Mouse (Mus musculus): ENCODE results near the gene Casd1. TPM values are rescaled to one million over a fixed set of nuclear protein-coding genes. Genes with fewer than 3 reads are reported as not detected.
"Not testable (repeated sequence)": the region's sequence is repeated elsewhere in the genome, so short reads cannot be mapped to it uniquely, and the experiment has no call there.

The Casd1 gene
- polyA plus RNA-seq, 1 experiment from 2014 or later: 43.3 TPM

DNA sequence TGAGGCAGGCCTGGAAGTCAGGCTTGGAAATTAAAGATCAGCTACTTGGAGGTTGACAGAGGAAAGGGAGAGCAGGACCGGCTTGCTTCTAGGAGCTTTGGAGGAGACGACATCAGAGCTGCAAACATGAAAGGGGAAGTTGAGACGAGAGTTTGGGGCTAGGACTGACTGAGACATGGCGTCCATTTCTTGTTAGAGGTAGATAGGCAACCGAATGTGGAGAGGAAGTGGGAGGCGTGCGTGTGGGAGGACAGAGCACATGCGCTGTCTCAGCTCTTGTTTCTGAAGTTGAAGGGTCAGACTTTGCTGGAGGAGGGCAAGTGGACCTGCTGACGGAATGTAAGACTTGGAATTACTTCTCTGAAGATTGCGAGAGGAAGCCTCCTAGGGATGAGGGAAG is 17.3 kb downstream of the Casd1 start:
- H3K9me3 ChIP-seq (replicated peaks): no peaks in the 10 kb centered on the region
- ATAC-seq (ENCODE audit: low FRiP score): no peak
- H3K4me3 ChIP-seq (replicated peaks): no peak overlapping the region
- no peak overlapping the region for H3K4me2 ChIP-seq
- no peak overlapping the region for H3K27ac ChIP-seq (replicated peaks)
- 92% methylated on average over 10 of the region's 10 CpGs for WGBS
- H3K9ac ChIP-seq (replicated peaks): no peak overlapping the region
- H3K36me3 ChIP-seq: peaks cover 12% of the 10 kb centered on the region
- no peaks in the 10 kb centered on the region for H3K4me1 ChIP-seq
- no peaks in the 10 kb centered on the region for H3K27me3 ChIP-seq (replicated peaks)

DNA sequence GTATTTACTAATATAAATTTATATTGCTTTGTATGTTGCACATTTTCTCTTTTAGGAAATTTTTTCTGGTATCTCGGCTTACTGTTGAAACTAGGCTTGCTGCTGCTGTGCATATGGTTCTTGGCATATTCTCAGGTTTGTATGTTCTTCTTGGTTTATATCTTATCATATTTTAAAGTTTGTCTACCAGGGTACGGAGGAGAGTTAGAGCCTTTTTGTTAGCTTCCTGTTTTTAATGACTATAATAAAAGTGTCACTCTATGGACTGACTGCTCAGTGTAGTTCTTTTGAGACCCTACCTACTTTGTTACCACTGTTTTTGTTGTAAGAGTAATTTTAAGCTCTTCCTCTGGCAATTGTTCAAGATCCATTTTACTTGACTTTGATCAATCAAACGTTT is 30.8 kb downstream of the Casd1 start:
- no peak for ATAC-seq (ENCODE audit: low FRiP score)
- WGBS: 58% methylated on average over 3 of the region's 3 CpGs
- Histone ChIP-seq H3K9me3 (replicated peaks) (no peaks in the 10 kb centered on the region), H3K27ac (replicated peaks) (no peak overlapping the region), H3K4me1 (no peaks in the 10 kb centered on the region), H3K36me3 (no peaks in the 10 kb centered on the region), H3K27me3 (replicated peaks) (no peaks in the 10 kb centered on the region), H3K9ac (replicated peaks) (no peak overlapping the region), H3K4me2 (no peak overlapping the region), H3K4me3 (replicated peaks) (no peak overlapping the region)

DNA sequence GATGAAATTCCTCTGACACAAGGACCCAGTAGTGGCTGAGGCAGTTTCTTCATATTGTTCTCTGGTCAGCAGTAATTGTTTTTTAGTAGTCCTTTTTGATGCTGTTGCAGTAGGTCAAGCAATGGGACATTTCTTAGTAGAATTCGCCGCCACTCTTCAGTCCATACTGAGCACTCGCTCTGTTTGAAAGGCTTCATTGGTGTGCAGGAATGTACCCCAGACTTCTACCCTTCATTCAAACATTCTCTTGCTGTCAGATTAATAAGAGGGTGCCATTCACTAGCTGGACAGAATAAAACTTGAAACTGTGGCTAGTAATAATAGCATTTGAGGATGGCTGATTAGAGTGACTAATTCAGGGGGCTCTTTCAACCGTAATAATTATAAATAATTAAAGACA is 32.5 kb downstream of the Casd1 start:
- 72% methylated on average over 4 of the region's 4 CpGs for WGBS
- no peak overlapping the region for H3K4me3 ChIP-seq (replicated peaks)

DNA sequence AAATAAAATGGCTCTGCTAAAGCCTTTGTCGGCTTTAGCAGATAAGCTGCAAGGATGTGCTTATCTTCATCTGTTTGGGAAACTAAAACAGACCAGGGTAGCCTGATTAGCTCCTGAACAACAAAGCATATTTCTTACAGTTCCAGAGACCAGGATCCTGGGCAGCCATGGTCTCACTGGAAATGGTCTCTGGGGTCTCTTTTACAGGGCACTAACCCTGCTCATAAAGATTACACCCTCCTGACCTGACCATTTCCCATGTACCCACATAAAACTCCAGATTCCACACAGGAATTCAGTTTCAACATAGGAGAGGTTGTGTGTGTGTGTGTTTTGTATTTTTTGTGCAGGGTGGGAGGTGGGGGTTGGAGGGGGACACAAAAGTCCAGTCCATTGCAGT is 34.2 kb downstream of the Casd1 start:
- Histone ChIP-seq H3K4me3 (replicated peaks) (no peak overlapping the region), H3K27ac (replicated peaks) (no peak overlapping the region), H3K4me1 (no peaks in the 10 kb centered on the region), H3K4me2 (no peak overlapping the region), H3K36me3 (0 out of 2 replicates have a peak, but pooled peaks cover 3% of the 10 kb centered on the region), H3K27me3 (replicated peaks) (no peaks in the 10 kb centered on the region), H3K9me3 (replicated peaks) (no peaks in the 10 kb centered on the region), H3K9ac (replicated peaks) (no peak overlapping the region)
- 56% methylated on average over 1 of the region's 1 CpGs for WGBS
- ATAC-seq (ENCODE audit: low FRiP score): no peak

More for the DNA sequence above, 32.5 kb downstream of the Casd1 start:
- H3K27me3 ChIP-seq (replicated peaks): no peaks in the 10 kb centered on the region
- H3K4me1 ChIP-seq: no peaks in the 10 kb centered on the region
- H3K36me3 ChIP-seq: no peaks in the 10 kb centered on the region
- H3K27ac ChIP-seq (replicated peaks): no peak overlapping the region
- no peak overlapping the region for H3K4me2 ChIP-seq
- ATAC-seq (ENCODE audit: low FRiP score): no peak
- no peaks in the 10 kb centered on the region for H3K9me3 ChIP-seq (replicated peaks)
- H3K9ac ChIP-seq (replicated peaks): no peak overlapping the region

DNA sequence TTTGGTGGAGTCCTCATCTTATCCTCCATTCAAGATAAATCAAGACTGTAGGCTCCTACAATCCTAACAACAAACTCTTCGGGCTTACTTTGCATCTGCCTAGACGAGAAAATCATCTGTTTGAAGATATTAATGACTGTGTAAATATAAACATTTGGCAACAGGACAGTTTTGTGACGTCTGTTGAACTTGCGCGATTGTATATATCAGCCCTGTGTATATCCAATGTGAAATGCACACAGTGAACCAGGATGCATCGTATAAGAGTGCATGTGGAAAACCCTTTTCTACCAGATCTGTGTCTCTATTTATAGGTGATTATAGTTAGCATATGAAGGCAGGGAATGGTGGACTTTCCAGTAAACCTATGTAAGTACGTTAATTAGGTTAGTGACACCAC is 41.4 kb downstream of the Casd1 start:
- peaks cover 11% of the 10 kb centered on the region; the same call in 1 of the 2 replicates for H3K36me3 ChIP-seq
- no peaks in the 10 kb centered on the region for H3K27me3 ChIP-seq (replicated peaks)
- 93% methylated on average over 7 of the region's 7 CpGs for WGBS
- ATAC-seq (ENCODE audit: low FRiP score): no peak
- H3K4me2 ChIP-seq: no peak overlapping the region
- H3K4me3 ChIP-seq (replicated peaks): no peak overlapping the region
- no peaks in the 10 kb centered on the region for H3K9me3 ChIP-seq (replicated peaks)
- H3K4me1 ChIP-seq: no peaks in the 10 kb centered on the region
- H3K27ac ChIP-seq (replicated peaks): no peak overlapping the region
- no peak overlapping the region for H3K9ac ChIP-seq (replicated peaks)

DNA sequence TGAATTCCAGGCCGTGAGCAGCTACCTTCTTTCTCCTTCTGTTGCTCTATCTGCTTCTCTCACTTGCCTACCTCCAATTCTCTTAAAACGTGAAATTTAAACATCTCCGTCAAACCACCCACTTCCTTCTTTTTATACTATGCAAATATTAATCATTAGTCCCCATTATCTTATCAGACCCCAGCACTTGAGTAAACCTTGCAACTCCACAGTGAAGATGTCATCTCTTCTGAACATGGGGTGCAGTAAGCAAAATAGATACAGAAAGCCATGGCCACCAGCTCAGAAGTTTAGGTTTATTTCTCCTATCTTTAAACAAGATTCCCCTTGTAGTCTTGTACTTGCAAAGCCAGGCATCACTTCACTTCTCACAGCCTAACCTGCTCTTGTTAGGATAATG is 46.7 kb downstream of the Casd1 start:
- no peak overlapping the region for H3K27ac ChIP-seq (replicated peaks)
- H3K4me3 ChIP-seq (replicated peaks): no peak overlapping the region
- no peak overlapping the region for H3K4me2 ChIP-seq
- H3K9me3 ChIP-seq (replicated peaks): no peaks in the 10 kb centered on the region
- H3K9ac ChIP-seq (replicated peaks): no peak overlapping the region
- 94% methylated on average over 3 of the region's 3 CpGs for WGBS
- ATAC-seq (ENCODE audit: low FRiP score): no peak
- peaks cover under 1% of the 10 kb centered on the region; the same call in 1 of the 2 replicates for H3K36me3 ChIP-seq
- H3K27me3 ChIP-seq (replicated peaks): no peaks in the 10 kb centered on the region
- no peaks in the 10 kb centered on the region for H3K4me1 ChIP-seq

DNA sequence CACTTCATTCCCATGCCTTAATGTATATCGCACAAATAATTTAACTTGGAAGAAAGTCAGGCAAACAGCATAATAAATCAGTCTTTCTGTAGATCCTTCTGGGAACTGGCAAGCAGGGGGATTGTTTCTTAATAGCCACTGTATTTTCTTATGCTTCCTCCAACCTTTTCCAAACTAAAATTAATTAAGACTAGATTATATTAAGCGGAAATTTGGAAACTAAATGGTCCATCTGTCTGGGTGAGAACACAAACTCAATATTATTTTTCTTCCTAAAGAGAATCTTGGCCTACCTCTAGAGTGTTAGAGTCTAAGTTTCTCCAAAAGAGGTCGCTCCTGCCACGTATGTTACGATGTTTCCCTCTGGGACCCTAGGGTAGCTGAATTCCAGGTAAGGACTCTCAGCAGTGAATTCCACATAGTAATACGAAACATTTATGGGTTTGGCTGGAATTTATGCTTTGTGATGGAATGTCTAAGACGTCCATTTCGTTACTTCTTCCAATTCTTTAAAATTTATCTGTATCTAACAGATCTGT is 52.0 kb downstream of the Casd1 start:
- Histone ChIP-seq H3K27me3 (replicated peaks) (no peaks in the 10 kb centered on the region), H3K4me1 (no peaks in the 10 kb centered on the region), H3K4me2 (no peak overlapping the region), H3K9ac (replicated peaks) (no peak overlapping the region), H3K36me3 (no peaks in the 10 kb centered on the region), H3K9me3 (replicated peaks) (no peaks in the 10 kb centered on the region), H3K4me3 (replicated peaks) (no peak overlapping the region), H3K27ac (replicated peaks) (no peak overlapping the region)
- 87% methylated on average over 8 of the region's 8 CpGs for WGBS
- ATAC-seq (ENCODE audit: low FRiP score): no peak

DNA sequence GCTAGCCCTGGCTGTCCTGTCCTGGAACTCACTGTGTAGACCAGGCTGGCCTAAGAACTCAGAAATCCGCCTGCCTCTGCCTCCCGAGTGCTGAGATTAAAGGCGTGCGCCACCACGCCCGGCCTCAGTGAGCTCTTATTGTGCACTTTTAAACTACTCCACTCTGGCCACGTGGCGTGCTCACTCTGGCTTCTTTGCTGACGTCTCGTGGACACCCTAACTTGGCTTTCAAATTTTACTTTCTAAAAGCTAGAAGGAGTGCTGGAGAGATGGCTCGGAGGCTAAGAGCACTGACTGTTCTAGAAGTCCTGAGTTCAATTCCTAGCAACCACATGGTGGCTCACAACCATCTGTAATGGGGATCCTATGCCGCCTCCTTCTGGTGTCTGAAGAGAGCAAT is 53.1 kb downstream of the Casd1 start:
- H3K36me3 ChIP-seq; H3K27me3 ChIP-seq (replicated peaks); H3K27ac ChIP-seq (replicated peaks); H3K4me3 ChIP-seq (replicated peaks); H3K4me2 ChIP-seq; H3K4me1 ChIP-seq; H3K9me3 ChIP-seq (replicated peaks); H3K9ac ChIP-seq (replicated peaks); ATAC-seq (ENCODE audit: low FRiP score): not testable (repeated sequence)
- 96% methylated on average over 12 of the region's 12 CpGs for WGBS

DNA sequence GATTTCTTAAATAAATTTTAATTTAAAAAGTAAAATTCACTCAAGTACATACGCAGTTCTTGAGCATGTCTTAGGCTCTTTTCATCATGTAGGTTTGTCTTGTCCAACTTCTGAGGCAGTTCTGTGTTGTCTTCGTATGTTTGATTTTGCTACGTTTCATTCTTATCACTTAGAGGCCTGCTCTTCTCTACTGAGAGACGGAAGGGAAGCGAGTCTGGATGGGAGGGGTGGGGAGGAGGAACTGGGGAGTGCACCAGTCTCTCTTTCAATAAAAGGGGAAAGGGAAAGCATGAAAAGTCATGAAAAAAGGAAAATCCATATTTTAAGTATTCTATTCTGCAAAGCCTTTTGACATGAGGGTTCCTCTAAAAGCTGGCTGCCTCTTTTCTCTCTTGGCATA is 54.8 kb downstream of the Casd1 start:
- Histone ChIP-seq H3K9ac (replicated peaks) (no peak overlapping the region), H3K27ac (replicated peaks) (no peak overlapping the region), H3K4me3 (replicated peaks) (no peak overlapping the region), H3K4me1 (no peaks in the 10 kb centered on the region), H3K36me3 (no peaks in the 10 kb centered on the region), H3K4me2 (no peak overlapping the region), H3K9me3 (replicated peaks) (no peaks in the 10 kb centered on the region), H3K27me3 (replicated peaks) (no peaks in the 10 kb centered on the region)
- 88% methylated on average over 5 of the region's 5 CpGs for whole genome bisulfite sequencing
- ATAC-seq (ENCODE audit: low FRiP score): no peak

DNA sequence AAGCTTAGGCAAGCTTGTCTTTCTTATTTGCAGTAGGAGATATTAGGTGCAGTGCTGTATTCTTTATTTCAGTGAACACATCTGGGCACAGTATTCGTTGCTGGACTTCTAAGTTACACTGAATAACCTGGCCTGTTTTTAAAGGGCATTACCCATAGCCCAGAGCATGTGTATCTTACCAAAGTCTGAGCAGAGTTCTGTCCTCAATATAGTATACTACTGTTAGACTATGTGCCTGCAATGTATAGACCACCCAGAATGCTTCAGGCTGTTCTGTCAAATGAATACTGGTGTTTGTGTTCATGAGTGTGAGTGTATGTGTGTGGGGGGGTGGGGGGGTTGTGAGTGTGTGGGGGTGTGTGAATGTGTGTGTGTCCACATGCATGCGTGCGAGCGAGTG is 55.3 kb downstream of the Casd1 start:
- no peak overlapping the region for H3K27ac ChIP-seq (replicated peaks)
- no peaks in the 10 kb centered on the region for H3K36me3 ChIP-seq
- H3K4me2 ChIP-seq: no peak overlapping the region
- H3K27me3 ChIP-seq (replicated peaks): no peaks in the 10 kb centered on the region
- ATAC-seq (ENCODE audit: low FRiP score): no peak
- 93% methylated on average over 4 of the region's 4 CpGs for WGBS
- no peaks in the 10 kb centered on the region for H3K9me3 ChIP-seq (replicated peaks)
- no peaks in the 10 kb centered on the region for H3K4me1 ChIP-seq
- H3K4me3 ChIP-seq (replicated peaks): no peak overlapping the region
- no peak overlapping the region for H3K9ac ChIP-seq (replicated peaks)

DNA sequence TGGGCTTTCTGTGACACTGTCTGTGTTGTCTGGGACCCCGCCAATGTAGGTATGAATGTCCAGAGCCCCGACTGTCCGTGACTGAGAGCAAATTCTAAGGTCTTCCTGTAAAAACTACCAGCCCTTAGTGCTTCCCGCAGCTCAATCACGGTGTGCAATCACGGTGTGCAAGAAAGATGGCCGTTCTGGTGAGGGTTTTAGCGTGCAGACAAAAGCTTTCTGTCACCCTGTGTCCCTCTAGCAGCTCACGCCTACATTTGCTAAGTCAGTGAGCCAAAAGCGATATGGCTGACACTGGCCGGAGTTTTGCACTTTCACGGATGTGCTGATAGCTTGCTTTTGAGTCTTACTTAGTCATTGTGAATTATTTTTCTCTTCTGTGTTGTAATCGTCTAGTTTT is 58.2 kb downstream of the Casd1 start:
- 80% methylated on average over 13 of the region's 13 CpGs for WGBS
- no peak overlapping the region for H3K27ac ChIP-seq (replicated peaks)
- H3K36me3 ChIP-seq: no peaks in the 10 kb centered on the region
- no peak for ATAC-seq (ENCODE audit: low FRiP score)
- no peak overlapping the region for H3K9ac ChIP-seq (replicated peaks)
- H3K4me2 ChIP-seq: no peak overlapping the region
- no peaks in the 10 kb centered on the region for H3K9me3 ChIP-seq (replicated peaks)
- H3K27me3 ChIP-seq (replicated peaks): no peaks in the 10 kb centered on the region
- no peak overlapping the region for H3K4me3 ChIP-seq (replicated peaks)
- H3K4me1 ChIP-seq: no peaks in the 10 kb centered on the region

DNA sequence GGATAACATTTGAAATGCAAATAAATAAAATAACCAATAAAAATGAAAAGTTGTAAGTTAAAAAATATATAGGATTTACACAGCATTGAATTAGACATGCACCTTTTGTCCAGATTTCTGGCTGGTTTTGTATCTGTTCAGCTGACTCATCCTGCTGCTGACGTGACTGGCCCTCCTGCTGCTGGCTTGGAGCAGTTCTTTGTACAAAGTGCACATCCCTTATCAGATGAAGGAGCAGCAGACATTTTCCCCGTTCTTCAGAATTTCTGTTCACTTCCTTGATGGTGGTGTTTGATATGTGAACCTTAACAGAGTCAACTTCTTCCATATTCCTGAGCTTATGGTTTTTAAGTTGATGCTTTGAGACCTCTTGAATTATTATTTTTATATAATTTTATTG is 62.9 kb downstream of the Casd1 start:
- Histone ChIP-seq H3K27me3 (replicated peaks) (no peaks in the 10 kb centered on the region), H3K4me2 (no peak overlapping the region), H3K9me3 (replicated peaks) (no peaks in the 10 kb centered on the region), H3K4me1 (no peaks in the 10 kb centered on the region), H3K9ac (replicated peaks) (no peak overlapping the region), H3K36me3 (no peaks in the 10 kb centered on the region), H3K4me3 (replicated peaks) (no peak overlapping the region), H3K27ac (replicated peaks) (no peak overlapping the region)
- 74% methylated on average over 2 of the region's 2 CpGs for WGBS
- no peak for ATAC-seq (ENCODE audit: low FRiP score)

DNA sequence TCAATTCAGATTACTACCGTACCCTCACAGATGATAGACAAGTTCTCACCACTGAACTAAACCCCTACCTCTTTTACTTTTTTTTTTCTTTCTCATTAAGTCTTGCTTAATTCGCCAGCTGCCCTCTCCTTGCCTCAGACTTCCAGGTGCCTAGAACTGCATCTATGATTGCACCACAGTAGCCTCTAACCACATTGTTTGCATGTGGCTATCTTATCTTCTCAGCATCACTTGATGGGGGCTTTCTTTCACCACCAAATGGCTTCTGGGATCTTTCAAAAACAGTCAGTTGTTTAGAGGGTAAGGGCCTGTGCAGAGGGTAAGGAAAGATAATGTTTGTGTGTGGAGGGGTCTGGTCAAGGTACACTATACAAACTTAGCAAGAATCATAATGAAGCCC is 63.7 kb downstream of the Casd1 start:
- Histone ChIP-seq H3K9me3 (replicated peaks) (no peaks in the 10 kb centered on the region), H3K4me1 (no peaks in the 10 kb centered on the region), H3K4me3 (replicated peaks) (no peak overlapping the region), H3K9ac (replicated peaks) (no peak overlapping the region), H3K27ac (replicated peaks) (no peak overlapping the region), H3K27me3 (replicated peaks) (no peaks in the 10 kb centered on the region), H3K36me3 (no peaks in the 10 kb centered on the region), H3K4me2 (no peak overlapping the region)
- ATAC-seq (ENCODE audit: low FRiP score): no peak
- WGBS: 75% methylated on average over 2 of the region's 2 CpGs
